Mouse (Mus musculus): Measurements from ENCODE around the gene Psma7.

The Psma7 gene

GRCm38 (mm10) chr2:180042256-180042857 lies at the start of gene Psma7, which contains the start of gene Ss18l1:
Gene Psma7, minus strand, starts transcription at chr2:180042433.
Gene Ss18l1, plus strand, starts transcription at chr2:180042509.
- CTCF ChIA-PET, result interaction anchor here (0.5 to 2.9 kb wide), 16 partner anchors 8 to 294 kb away, joined by 3 to 35 read pairs (median 4); partner anchors contain the start of gene Mtg2 (in 1 of the 4)
- POLR2A ChIA-PET, result interaction anchor here (0.6 to 9.8 kb wide), 67 partner anchors 8 to 679 kb away, joined by 3 to 99 read pairs (median 3); partner anchors contain the start of genes Lsm14b (in 4 of the 4), Mtg2 (in 3 of the 4), Osbpl2 (in 3 of the 4) and Rps21 (in 2 of the 4)

- ChIA-PET CTCF (interaction anchor here in 1 of 4 experiments (1.2 kb wide), 1 partner anchor 161 kb away, joined by 3 read pairs; no protein-coding TSS in a partner anchor), POLR2A (interaction anchor here in 1 of 4 experiments (0.6 to 2.2 kb wide), 2 partner anchors 12 to 13 kb away, joined by 4 to 6 read pairs; no protein-coding TSS in a partner anchor)
Observed at GRCm38 (mm10) chr2:180090285-180090684, 48.1 kb upstream of the Psma7 start.

- POLR2A ChIA-PET, result interaction anchor here in 2 of 4 experiments (1.0 to 9.3 kb wide), 7 partner anchors 10 to 147 kb away, joined by 3 to 62 read pairs (median 6); partner anchors contain the start of genes Hrh3 (in 1 of the 2) and Mtg2 (in 1 of the 2)
- CTCF ChIA-PET, result interaction anchor here in 2 of 4 experiments (0.7 to 4.8 kb wide), 2 partner anchors 9 to 36 kb away, joined by 5 to 22 read pairs; no protein-coding TSS in a partner anchor
Observed at GRCm38 (mm10) chr2:180087472-180087871, 45.2 kb upstream of the Psma7 start.

- POLR2A ChIA-PET, result interaction anchor here in 2 of 4 experiments (1.0 to 9.3 kb wide), 11 partner anchors 9 to 125 kb away, joined by 3 to 62 read pairs (median 6); partner anchors contain the start of genes Hrh3 (in 1 of the 2), Lsm14b (in 1 of the 2), Mtg2 (in 1 of the 2) and Osbpl2 (in 1 of the 2)
- CTCF ChIA-PET, result interaction anchor here in 2 of 4 experiments (1.8 to 4.8 kb wide), 4 partner anchors 9 to 44 kb away, joined by 5 to 22 read pairs (median 6); partner anchors contain the start of genes Psma7 (in 1 of the 2) and Ss18l1 (in 1 of the 2)
Observed at GRCm38 (mm10) chr2:180086637-180087027, 44.4 kb upstream of the Psma7 start.

GRCm38 (mm10) chr2:180085926-180086636 lies 43.8 kb upstream of the Psma7 start:
- ChIA-PET POLR2A (interaction anchor here in 2 of 4 experiments (0.6 to 9.3 kb wide), 14 partner anchors 8 to 102 kb away, joined by 3 to 62 read pairs (median 4); partner anchors contain the start of genes Hrh3 (in 1 of the 2), Lsm14b (in 1 of the 2), Mtg2 (in 1 of the 2) and Osbpl2 (in 1 of the 2)), CTCF (interaction anchor here in 2 of 4 experiments (1.8 to 4.8 kb wide), 4 partner anchors 9 to 44 kb away, joined by 5 to 22 read pairs (median 6); partner anchors contain the start of genes Psma7 (in 1 of the 2) and Ss18l1 (in 1 of the 2))

- POLR2A ChIA-PET, result interaction anchor here in 2 of 4 experiments (1.1 to 9.3 kb wide), 11 partner anchors 7 to 151 kb away, joined by 3 to 62 read pairs (median 3); partner anchors contain the start of genes Mtg2 (in 2 of the 2), Osbpl2 (in 2 of the 2) and Hrh3 (in 1 of the 2)
Observed at GRCm38 (mm10) chr2:180084565-180084964, 42.3 kb upstream of the Psma7 start.

GRCm38 (mm10) chr2:180083063-180083462 lies 40.8 kb upstream of the Psma7 start:
- ChIA-PET POLR2A (interaction anchor here in 2 of 4 experiments (0.5 to 9.3 kb wide), 8 partner anchors 12 to 95 kb away, joined by 3 to 62 read pairs (median 4); partner anchors contain the start of genes Mtg2 (in 2 of the 2) and Osbpl2 (in 2 of the 2)), CTCF (interaction anchor here in 2 of 4 experiments (0.8 to 2.5 kb wide), 3 partner anchors 18 to 32 kb away, joined by 4 to 5 read pairs (median 4); no protein-coding TSS in a partner anchor)

More at GRCm38 (mm10) chr2:180084565-180084964, 42.3 kb upstream of the Psma7 start:
- CTCF ChIA-PET, result interaction anchor here in 2 of 4 experiments (1.1 to 4.8 kb wide), 3 partner anchors 17 to 33 kb away, joined by 3 to 22 read pairs (median 5); no protein-coding TSS in a partner anchor

GRCm38 (mm10) chr2:180080680-180081079 lies 38.4 kb upstream of the Psma7 start:
- CTCF ChIA-PET, result interaction anchor here in 3 of 4 experiments (0.6 to 2.4 kb wide), 8 partner anchors 10 to 195 kb away, joined by 3 to 12 read pairs (median 6); partner anchors contain the start of genes Mtg2 (in 2 of the 3), Psma7 (in 1 of the 3) and Ss18l1 (in 1 of the 3)
- POLR2A ChIA-PET, result interaction anchor here (0.5 to 9.3 kb wide), 20 partner anchors 10 to 195 kb away, joined by 3 to 62 read pairs (median 3); partner anchors contain the start of genes Mtg2 (in 4 of the 4), Osbpl2 (in 2 of the 4), Hrh3 (in 1 of the 4) and Lsm14b (in 1 of the 4)

GRCm38 (mm10) chr2:180077622-180078021 lies 35.4 kb upstream of the Psma7 start:
- ChIA-PET CTCF (interaction anchor here in 3 of 4 experiments (0.6 to 4.4 kb wide), 7 partner anchors 8 to 797 kb away, joined by 3 to 21 read pairs (median 5); no protein-coding TSS in a partner anchor), POLR2A (interaction anchor here (0.5 to 3.3 kb wide), 32 partner anchors 9 to 198 kb away, joined by 3 to 22 read pairs (median 4); partner anchors contain the start of genes Rps21 (in 2 of the 4), Hrh3 (in 1 of the 4), Lsm14b (in 1 of the 4) and Osbpl2 (in 1 of the 4))

GRCm38 (mm10) chr2:180072886-180073285 lies 30.7 kb upstream of the Psma7 start:
- ChIA-PET CTCF (interaction anchor here in 1 of 4 experiments (0.6 kb wide), 1 partner anchor 1223 kb away, joined by 3 read pairs; no protein-coding TSS in a partner anchor), POLR2A (interaction anchor here in 1 of 4 experiments (0.7 kb wide), 1 partner anchor 185 kb away, joined by 4 read pairs; no protein-coding TSS in a partner anchor)

GRCm38 (mm10) chr2:180071671-180072070 lies 29.4 kb upstream of the Psma7 start:
- CTCF ChIA-PET, result interaction anchor here in 2 of 4 experiments (1.5 to 2.2 kb wide), 4 partner anchors 9 to 33 kb away, joined by 5 to 12 read pairs (median 6); partner anchors contain the start of gene Hrh3 (in 1 of the 2)
- POLR2A ChIA-PET, result interaction anchor here (0.5 to 5.0 kb wide), 15 partner anchors 10 to 186 kb away, joined by 3 to 62 read pairs (median 7); partner anchors contain the start of genes Lsm14b (in 1 of the 4), Psma7 (in 1 of the 4) and Ss18l1 (in 1 of the 4)

GRCm38 (mm10) chr2:180070481-180071453 lies 28.5 kb upstream of the Psma7 start, which contains the start of gene Mtg2:
Gene Mtg2, plus strand, starts transcription at chr2:180070588.
- ChIA-PET CTCF (interaction anchor here (0.5 to 2.2 kb wide), 14 partner anchors 10 to 218 kb away, joined by 3 to 14 read pairs (median 4); partner anchors contain the start of genes Hrh3 (in 1 of the 4), Psma7 (in 1 of the 4), Rbbp8nl (in 1 of the 4) and Ss18l1 (in 1 of the 4)), POLR2A (interaction anchor here (0.5 to 5.0 kb wide), 59 partner anchors 8 to 762 kb away, joined by 3 to 62 read pairs (median 4); partner anchors contain the start of genes Lsm14b (in 3 of the 4), Psma7 (in 3 of the 4), Ss18l1 (in 3 of the 4) and Hrh3 (in 2 of the 4))

- POLR2A ChIA-PET, result interaction anchor here (0.5 to 5.0 kb wide), 58 partner anchors 9 to 762 kb away, joined by 3 to 62 read pairs (median 4); partner anchors contain the start of genes Psma7 (in 3 of the 4), Ss18l1 (in 3 of the 4), Hrh3 (in 2 of the 4) and Lsm14b (in 2 of the 4)
- CTCF ChIA-PET, result interaction anchor here (0.6 to 2.2 kb wide), 14 partner anchors 10 to 219 kb away, joined by 3 to 14 read pairs (median 4); partner anchors contain the start of genes Hrh3 (in 1 of the 4), Psma7 (in 1 of the 4), Rbbp8nl (in 1 of the 4) and Ss18l1 (in 1 of the 4)
Observed at GRCm38 (mm10) chr2:180069770-180070480, 27.7 kb upstream of the Psma7 start.

GRCm38 (mm10) chr2:180063338-180064131 lies 21.3 kb upstream of the Psma7 start:
- ChIA-PET POLR2A (no interaction called here), CTCF (interaction anchor here (0.9 to 3.8 kb wide), 6 partner anchors 11 to 13 kb away, joined by 3 to 15 read pairs (median 4); no protein-coding TSS in a partner anchor)

All from embryonic stem cell, embryonic (primary cell).